Mouse (Mus musculus): ENCODE results near the gene Dbndd1.
A peak's percentile ranks its signal among the peaks of the same experiment; 100 is the strongest.
"Not testable (repeated sequence)": the region's sequence is repeated elsewhere in the genome, so short reads cannot be mapped to it uniquely, and the experiment has no call there.

Dbndd1 gene

GRCm38 (mm10) chr8:123514781-123515539 lies at the start of gene Dbndd1:
Gene Dbndd1, minus strand, starts transcription at chr8:123515463.
- DNase-seq: peak; percentile 64

GRCm38 (mm10) chr8:123564221-123564620 lies 49.0 kb upstream of the Dbndd1 start:
- DNase-seq: not testable (repeated sequence)

- DNase-seq: not testable (repeated sequence)
These were observed 22.4 kb upstream of the Dbndd1 start for GRCm38 (mm10) chr8:123537641-123538040.

DNA sequence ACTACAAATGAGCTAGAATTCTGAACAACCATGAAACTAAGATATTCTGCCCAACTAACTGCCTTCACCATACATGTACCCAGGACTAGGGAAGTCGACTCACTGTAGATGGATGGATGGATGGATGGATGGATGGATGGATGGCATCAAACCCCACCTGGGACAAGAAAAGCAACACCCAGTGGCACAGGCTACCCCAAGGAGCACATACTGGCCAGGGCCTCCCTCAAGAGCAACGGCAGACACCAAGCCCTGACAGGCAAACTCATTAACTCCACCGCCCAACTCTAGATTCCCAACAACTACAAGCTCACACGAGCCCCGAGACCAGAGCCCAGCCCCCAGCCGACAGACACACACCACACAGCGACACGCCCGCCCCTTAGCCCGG lies 21.7 kb upstream of the Dbndd1 start:
- DNase-seq: no peak

DNA sequence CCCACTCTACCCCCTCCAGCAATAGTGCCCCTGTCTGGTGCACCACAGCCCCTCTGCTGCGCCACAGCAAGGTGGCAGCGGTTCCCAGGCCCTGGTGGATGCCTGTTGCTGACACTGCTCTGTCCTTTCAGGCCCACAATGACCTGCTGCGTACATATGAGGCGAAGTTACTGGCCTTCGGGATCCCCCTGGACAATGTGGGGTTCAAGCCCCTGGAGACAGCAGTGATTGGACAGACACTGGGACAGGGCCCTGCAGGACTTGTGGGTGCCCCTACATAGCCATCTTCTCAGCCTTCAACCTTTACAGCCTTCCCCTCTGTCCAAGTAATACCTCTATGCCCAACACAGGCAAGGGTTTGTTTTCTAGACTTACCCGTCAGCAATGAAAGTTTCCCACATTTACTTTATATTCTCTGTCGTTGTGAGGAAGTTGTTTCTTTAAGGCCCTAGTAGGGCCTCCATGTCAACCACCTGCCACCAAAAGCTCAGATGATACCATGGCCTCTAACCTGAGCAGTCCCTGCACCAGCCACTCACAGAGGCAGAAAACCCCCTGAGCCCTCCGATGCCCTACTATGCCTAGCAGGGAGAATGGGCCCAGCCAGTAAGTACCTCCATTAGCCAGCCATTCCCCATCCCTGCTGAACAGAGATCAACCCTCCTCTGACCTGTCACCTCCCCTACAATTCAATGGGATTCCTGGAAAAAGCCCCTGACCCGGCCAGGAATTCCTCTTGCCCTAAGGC lies 21.2 kb upstream of the Dbndd1 start:
- no peak for DNase-seq

- DNase-seq: no peak
These were observed 12.6 kb upstream of the Dbndd1 start for GRCm38 (mm10) chr8:123527720-123528489.

DNA sequence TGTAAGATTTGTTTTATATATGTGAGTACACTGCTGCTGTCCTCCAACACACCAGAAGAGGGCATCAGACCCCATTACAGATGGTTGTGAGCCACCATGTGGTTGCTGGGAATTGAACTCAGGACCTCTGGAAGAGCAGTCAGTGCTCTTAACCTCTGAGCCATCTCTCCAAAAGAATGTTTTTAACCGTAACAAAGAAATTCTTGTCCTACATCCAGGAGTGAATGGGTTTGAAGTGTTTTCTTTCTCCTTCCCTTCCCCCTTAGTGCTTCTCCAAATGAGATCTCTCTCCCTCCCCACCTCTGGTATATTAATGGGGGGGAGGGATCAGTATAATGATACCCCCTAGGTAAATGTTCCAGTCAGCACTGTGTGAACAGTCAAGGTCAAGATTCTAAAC lies 4.8 kb upstream of the Dbndd1 start:
- not testable (repeated sequence) for DNase-seq

DNA sequence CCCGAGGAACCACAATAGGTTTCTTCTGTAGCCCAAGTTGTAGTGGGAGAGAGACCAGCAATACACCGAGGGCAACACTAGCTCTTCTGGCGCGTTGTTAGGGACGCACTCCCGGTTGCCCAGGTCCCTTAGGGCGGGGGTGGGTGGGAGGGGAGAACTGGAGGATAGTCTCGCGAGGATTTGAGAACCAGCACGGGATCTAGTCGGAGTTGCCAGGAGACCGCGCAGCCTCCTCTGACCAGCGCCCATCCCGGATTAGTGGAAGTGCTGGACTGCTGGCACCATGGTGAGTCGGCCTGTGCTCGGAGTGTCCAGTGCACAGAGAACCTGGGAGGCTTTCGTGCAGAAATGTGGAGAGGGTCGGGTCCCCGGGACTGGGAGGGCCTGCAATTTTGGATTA lies 3.4 kb upstream of the Dbndd1 start, which contains the start of gene Gas8:
TSS of gene Gas8 (plus strand) at position 168 of the 400 bp plus-strand sequence.
- peak; percentile 96 for DNase-seq

DNA sequence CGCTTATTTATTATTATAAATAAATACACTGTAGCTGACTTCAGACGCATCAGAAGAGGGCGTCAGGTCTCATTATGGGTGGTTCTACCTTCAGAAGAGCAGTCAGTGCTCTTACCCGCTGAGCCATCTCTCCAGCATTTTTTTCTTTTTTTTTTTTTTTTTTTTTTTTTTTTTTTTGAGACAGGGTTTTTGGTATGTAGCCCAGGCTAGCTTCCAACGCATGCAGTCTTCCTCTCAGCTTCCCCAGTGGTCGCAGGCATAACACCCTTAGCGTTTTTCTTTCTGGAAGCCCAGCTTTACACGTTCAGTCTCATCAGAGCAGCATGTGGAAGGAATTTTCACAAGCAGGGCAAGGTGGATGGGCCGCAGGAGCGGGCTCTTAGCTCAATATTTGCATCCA lies 2.9 kb upstream of the Dbndd1 start:
- DNase-seq: no peak

GRCm38 (mm10) chr8:123516596-123516995 lies 1.3 kb upstream of the Dbndd1 start:
- DNase-seq: no peak

- DNase-seq: no peak
These were observed 256 bp upstream of the Dbndd1 start for GRCm38 (mm10) chr8:123515540-123515897.

DNA sequence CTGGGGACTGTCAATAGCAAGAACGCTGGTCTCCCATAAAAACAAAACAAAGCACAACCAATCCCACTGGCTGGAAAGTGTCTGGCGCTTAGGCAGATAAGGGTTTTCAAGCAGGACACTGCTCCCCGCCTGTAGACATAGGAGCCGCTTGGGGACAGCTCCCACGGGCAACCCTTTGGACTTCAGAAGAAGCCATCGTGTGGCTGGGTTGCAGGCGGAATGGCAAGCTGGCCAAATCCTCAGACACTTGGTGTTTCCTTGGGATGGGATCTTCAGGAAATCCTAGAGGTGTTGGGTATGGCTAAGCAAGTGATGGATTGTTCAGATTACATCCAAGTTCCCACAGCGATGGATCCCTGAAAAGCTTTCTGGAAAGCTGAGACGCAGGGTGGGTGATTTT lies 1.1 kb downstream of the Dbndd1 start:
- DNase-seq: no peak

DNA sequence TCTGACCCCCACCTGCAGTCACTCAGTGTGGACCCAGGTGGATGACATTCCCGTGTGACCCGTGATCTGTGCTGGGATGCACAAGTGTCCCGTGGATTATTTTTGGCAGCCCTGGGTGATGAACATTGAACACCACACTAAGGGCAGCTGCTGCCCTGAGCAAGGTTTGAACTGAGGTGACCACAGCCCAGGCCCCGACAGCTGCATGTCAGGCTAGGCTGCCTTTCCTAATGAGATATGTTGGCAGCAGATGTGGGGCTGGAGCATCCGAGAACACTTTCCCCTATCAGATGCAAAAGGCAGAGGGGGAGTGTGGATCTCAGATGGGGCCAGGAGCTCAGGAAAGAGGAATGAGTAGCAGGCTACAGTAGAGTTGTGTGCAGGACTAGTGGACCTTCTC lies 4.4 kb downstream of the Dbndd1 start:
- DNase-seq: no peak

DNA sequence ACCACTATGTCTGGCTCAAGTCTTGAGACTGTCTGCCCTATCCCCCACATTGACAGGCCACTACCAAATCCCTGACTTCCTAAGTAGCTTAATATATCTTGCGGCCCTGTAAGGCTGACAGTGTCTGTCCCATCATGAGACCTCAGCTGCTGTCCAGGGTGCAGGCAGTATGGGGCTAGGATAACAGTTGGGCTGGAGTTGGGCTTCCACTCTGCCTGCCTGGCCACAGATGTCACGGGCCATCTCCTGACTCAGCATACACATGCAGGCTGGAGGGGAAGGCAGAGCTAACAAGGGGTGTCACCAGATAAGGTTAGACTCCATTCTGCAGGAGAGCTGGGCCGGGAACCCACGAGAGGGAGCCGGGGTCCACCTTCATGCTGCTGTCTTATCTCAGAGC lies 8.1 kb downstream of the Dbndd1 start:
- DNase-seq: no peak

DNA sequence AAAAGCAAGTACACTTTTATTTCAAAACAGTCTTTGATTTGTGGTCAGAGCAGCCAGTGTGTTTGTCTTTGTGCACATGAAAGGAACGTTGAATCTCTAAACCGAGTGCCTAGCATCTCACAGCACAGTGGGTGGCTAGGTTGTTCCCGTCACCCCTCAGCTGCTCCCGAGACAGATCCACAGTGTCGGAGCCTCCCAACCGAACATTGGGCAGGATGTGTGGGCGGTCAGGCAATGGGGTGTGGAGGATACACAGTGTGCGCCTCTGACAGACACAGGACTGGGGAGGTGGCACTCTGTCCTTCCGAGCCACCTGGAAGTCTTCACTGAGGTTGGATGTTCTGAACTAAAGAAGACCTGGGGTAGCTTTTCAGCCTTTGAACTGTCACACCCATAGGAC lies 9.6 kb downstream of the Dbndd1 start:
- no peak for DNase-seq

GRCm38 (mm10) chr8:123505267-123505666 lies 10.0 kb downstream of the Dbndd1 start:
- no peak for DNase-seq

- no peak for DNase-seq
These were observed 10.6 kb downstream of the Dbndd1 start for GRCm38 (mm10) chr8:123504591-123505195.

- DNase-seq: no peak
These were observed 11.3 kb downstream of the Dbndd1 start for GRCm38 (mm10) chr8:123503801-123504467.

DNA sequence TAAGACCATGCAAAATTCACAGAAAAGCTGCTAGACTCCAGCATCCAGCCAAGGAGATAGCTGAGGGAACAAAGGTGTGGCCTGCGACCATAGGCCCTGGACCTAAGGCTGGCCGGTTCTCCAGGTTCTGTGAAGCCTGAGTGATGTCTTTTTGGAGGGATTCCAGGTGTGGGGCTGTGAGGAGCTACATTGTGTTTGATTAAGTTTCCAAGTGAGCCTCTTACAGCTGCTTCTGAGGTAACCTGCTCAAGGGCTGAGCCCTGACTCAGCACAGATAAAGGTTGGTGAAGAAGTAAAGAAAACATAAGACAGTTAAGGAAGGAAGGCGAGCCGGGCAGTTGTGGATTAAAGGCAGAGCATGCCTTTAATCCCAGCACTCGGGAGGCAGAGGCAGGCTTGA lies 13.1 kb downstream of the Dbndd1 start:
- DNase-seq: no peak

DNA sequence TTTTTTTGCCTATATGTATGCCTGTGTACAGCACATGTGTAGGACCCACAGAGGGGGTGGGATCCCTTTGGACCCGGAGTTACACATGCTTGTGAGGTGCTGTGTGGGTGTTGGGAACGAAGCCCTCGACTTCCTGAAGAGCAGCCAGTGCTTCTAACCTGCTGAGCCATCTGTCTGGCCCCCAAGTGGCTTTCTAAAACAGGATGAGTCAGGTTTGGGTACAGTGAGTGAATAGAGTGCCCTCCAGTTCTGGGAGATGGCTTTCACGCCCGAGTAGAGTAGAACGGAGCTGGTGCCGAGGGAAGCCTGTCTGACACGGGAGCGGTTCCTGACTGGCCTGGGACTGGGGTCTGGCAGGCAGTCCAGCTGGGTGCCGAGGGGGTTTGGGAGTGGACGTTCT lies 15.7 kb downstream of the Dbndd1 start:
- DNase-seq: no peak

DNA sequence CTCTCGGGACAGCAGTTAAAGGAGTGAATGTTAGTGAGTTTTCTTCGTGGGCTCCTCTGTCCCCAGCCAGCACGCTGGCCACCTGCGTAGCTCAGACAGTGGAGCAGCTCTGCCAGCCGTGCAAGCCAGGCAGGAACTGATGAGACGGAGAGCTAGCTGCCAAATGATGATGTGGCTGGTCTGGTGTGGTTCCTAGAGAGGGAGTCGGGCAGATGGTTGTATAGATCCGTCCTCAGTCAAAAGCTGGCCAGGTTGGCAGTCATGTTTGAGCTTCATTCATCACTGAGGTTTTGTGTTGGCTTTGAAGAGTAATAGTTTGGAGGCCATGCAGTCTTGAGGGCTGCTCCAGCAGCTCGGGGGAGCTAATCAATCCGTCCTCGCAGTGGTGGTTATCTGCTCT lies 16.3 kb downstream of the Dbndd1 start:
- no peak for DNase-seq

GRCm38 (mm10) chr8:123497699-123498098 lies 17.6 kb downstream of the Dbndd1 start:
- no peak for DNase-seq

DNA sequence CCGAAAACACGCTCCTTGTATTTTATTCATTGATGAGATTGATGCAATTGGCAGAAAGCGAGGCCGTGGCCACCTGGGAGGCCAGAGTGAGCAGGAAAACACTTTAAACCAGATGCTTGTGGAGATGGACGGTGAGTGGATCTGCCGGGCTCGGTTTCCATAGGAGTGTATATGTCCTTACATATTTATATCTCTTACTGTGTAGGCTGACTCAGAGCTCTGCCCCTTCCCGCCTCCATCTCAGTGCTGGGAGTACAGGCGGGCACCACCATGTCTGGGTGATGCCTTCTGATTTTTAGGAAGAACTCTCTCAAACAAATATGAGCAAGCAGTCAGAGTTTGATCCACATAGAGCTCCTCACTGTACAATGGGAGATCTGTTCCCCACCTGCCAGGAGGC lies 22.4 kb downstream of the Dbndd1 start:
- no peak for DNase-seq

Data from kidney, postnatal 10 days (tissue).